In genomic region chr9:44237128-44237527, GRCm38 (mm10) we compare ENCODE assay signal across 23 mouse cellular contexts. TPM values are rescaled to one million over a fixed set of nuclear protein-coding genes. Genes with fewer than 3 reads are reported as not detected.
A peak's percentile ranks its signal among the peaks of the same experiment; 100 is the strongest.
DNase-seq lines count a peak whose midpoint lies in the region; ATAC-seq and TF ChIP-seq lines count a peak whose summit lies in the region.
"Had no signal": no experiment of that assay in that cellular context is flagged by ENCODE, and none has a peak within 500 bp of the region (broad histone marks: within the 10 kb centered on the region; RNA-seq: fewer than 3 reads in every experiment).

No protein-coding gene starts in this region.

- no peaks in the 10 kb centered on the region for H3K27me3 ChIP-seq in heart, embryonic 16.5 days (ENCODE audit: control insufficient read depth, insufficient read depth, low read length)
- H3K27me3 ChIP-seq in thymus, adult 2 months (ENCODE audit: control insufficient read depth, insufficient read depth, low read length), result no peaks in the 10 kb centered on the region
- no peaks in the 10 kb centered on the region for H3K27me3 ChIP-seq in kidney, postnatal 0 days (ENCODE audit: insufficient read depth, low read length)
- H3K27me3 ChIP-seq: limb, embryonic 15.5 days had no signal

- DNase-seq in heart, adult 18-20 months, result no peak
- peak; percentile 39 for DNase-seq in thymus, adult 2 months
- no peak for DNase-seq in thymus, postnatal 10 days (ENCODE audit: low spot score in 2 of 2)
- DNase-seq in kidney, postnatal 0 days (ENCODE audit: low spot score), result no peak
- DNase-seq in thymus, postnatal 4 days, result peak; percentile 51
- DNase-seq in ovary, postnatal 36 days (ENCODE audit: low spot score), result no peak
- no peak for DNase-seq in cerebellum, adult 18-20 months
- DNase-seq: cerebellum, postnatal 36 days; lung, adult 18-20 months; lung, postnatal 36 days; right cerebral cortex, postnatal 25 days had no signal

- H3K9me3 ChIP-seq in heart, embryonic 16.5 days (replicated peaks; ENCODE audit: control insufficient read depth, low read length), result no peaks in the 10 kb centered on the region
- H3K9me3 ChIP-seq in kidney, postnatal 0 days (replicated peaks; ENCODE audit: low read length), result no peaks in the 10 kb centered on the region
- H3K9me3 ChIP-seq: heart, embryonic 13.5 days; limb, embryonic 15.5 days had no signal

- peaks cover 12% of the 10 kb centered on the region for H3K4me1 ChIP-seq in heart, embryonic 16.5 days (ENCODE audit: control insufficient read depth, insufficient read depth, low read length)
- peaks cover 54% of the 10 kb centered on the region for H3K4me1 ChIP-seq in thymus, adult 2 months (replicated peaks; ENCODE audit: control insufficient read depth, insufficient read depth, low read length)
- H3K4me1 ChIP-seq in kidney, postnatal 0 days (replicated peaks; ENCODE audit: insufficient read depth, low read length), result no peaks in the 10 kb centered on the region

- ATAC-seq in heart, embryonic 16.5 days (replicated peaks; ENCODE audit: extremely low read depth, insufficient read depth, low FRiP score), result no peak
- no peak for ATAC-seq in kidney, postnatal 0 days (replicated peaks; ENCODE audit: low FRiP score, low read depth)
- ATAC-seq: forebrain, embryonic 16.5 days had no signal

- no peak overlapping the region for H3K4me2 ChIP-seq in heart, embryonic 16.5 days (ENCODE audit: low read depth, low read length)
- H3K4me2 ChIP-seq in kidney, postnatal 0 days (ENCODE audit: low read length), result no peak overlapping the region
- H3K4me2 ChIP-seq: heart, embryonic 13.5 days; limb, embryonic 15.5 days had no signal

- no peak overlapping the region for H3K4me3 ChIP-seq in heart, embryonic 16.5 days (ENCODE audit: low read length)
- no peak overlapping the region for H3K4me3 ChIP-seq in thymus, adult 2 months (ENCODE audit: control insufficient read depth, insufficient read depth, low read length)
- no peak overlapping the region for H3K4me3 ChIP-seq in kidney, postnatal 0 days (replicated peaks; ENCODE audit: low read depth, low read length)
- H3K4me3 ChIP-seq: erythroblast, embryonic 14.5 days; heart, embryonic 13.5 days; limb, embryonic 15.5 days had no signal

- H3K27ac ChIP-seq in heart, embryonic 16.5 days (ENCODE audit: low read length), result peak overlapping the region; percentile 73; the same call in 1 of the 2 replicates
- peak overlapping the region; percentile 99 for H3K27ac ChIP-seq in thymus, adult 2 months (ENCODE audit: control insufficient read depth, insufficient read depth, low read length)
- H3K27ac ChIP-seq in kidney, postnatal 0 days, result peak overlapping the region; percentile 71
- H3K27ac ChIP-seq: heart, embryonic 13.5 days; limb, embryonic 15.5 days had no signal

- no peak for TF ChIP-seq POLR2A in thymus, adult 2 months (IDR thresholded peaks at IDR 0.05; ENCODE audit: control insufficient read depth, extremely low read depth, insufficient read depth, low read length, poor library complexity)

- 61% methylated on average over 4 of the region's 4 CpGs for WGBS in heart, embryonic 16.5 days
- 53% methylated on average over 4 of the region's 4 CpGs for WGBS in thymus, adult 2 months
- WGBS in kidney, postnatal 0 days, result 38% methylated on average over 4 of the region's 4 CpGs

- TF ChIP-seq CTCF in thymus, adult 2 months (IDR thresholded peaks at IDR 0.05; ENCODE audit: borderline replicate concordance, control insufficient read depth, extremely low read depth, insufficient read depth, low read length, poor library complexity), result no peak
- TF ChIP-seq CTCF in kidney, postnatal 0 days (IDR thresholded peaks at IDR 0.05; ENCODE audit: low read depth), result no peak

- no peaks in the 10 kb centered on the region for H3K36me3 ChIP-seq in heart, embryonic 16.5 days (ENCODE audit: control insufficient read depth, insufficient read depth)
- no peaks in the 10 kb centered on the region for H3K36me3 ChIP-seq in thymus, adult 2 months (ENCODE audit: control insufficient read depth, insufficient read depth, low read length)
- H3K36me3 ChIP-seq in kidney, postnatal 0 days (ENCODE audit: insufficient read depth, low read length), result no peaks in the 10 kb centered on the region
- H3K36me3 ChIP-seq: heart, embryonic 13.5 days; limb, embryonic 15.5 days had no signal

- 0 out of 2 replicates have a peak overlapping the region, but pooled peaks have one; percentile 21 for H3K9ac ChIP-seq in heart, embryonic 16.5 days (ENCODE audit: low read length)
- H3K9ac ChIP-seq in kidney, postnatal 0 days (ENCODE audit: low read depth, low read length), result no peak overlapping the region
- H3K9ac ChIP-seq: limb, embryonic 15.5 days had no signal

RNA-seq across cellular contexts. Expression of gene Cbl, which starts 3.3 kb away (rescaled TPM):
- polyA plus RNA-seq in heart, embryonic 16.5 days (2015; fragmentation: Nextera tagmentation; extraction: Ambion mirVana), result 12.6 and 13.0 TPM in 2 replicates
- 10 to 100 TPM; 18.0 to 18.5 TPM for total RNA-seq in heart, adult 18-20 months (2021)
- 132 and 194 TPM in 2 replicates for polyA plus RNA-seq in thymus, adult 2 months (2012; rRNA removed)
- polyA plus RNA-seq in kidney, postnatal 0 days (2015; fragmentation: Nextera tagmentation; extraction: Ambion mirVana), result 9.9 and 10.4 TPM in 2 replicates

RNA-seq across cellular contexts. Expression of gene Ccdc153, which starts 3.3 kb away (rescaled TPM):
- polyA plus RNA-seq in heart, embryonic 16.5 days (2015; fragmentation: Nextera tagmentation; extraction: Ambion mirVana), result 0.88 and 2.5 TPM in 2 replicates
- 1 to 10 TPM in 1 of 2 experiments, not detected in 1; 1.7 TPM for total RNA-seq in heart, adult 18-20 months (2021)
- 6.1 and 13.0 TPM in 2 replicates for polyA plus RNA-seq in thymus, adult 2 months (2012; rRNA removed)
- polyA plus RNA-seq in kidney, postnatal 0 days (2015; fragmentation: Nextera tagmentation; extraction: Ambion mirVana), result not detected in 2 replicates
- total RNA-seq: ES-E14; gastrocnemius, adult 18-20 months; granulocyte monocyte progenitor cell, adult 5-6 weeks; monocyte, adult 5-6 weeks had no signal
- polyA plus RNA-seq: erythroblast, embryonic 14.5 days; forebrain, embryonic 16.5 days; heart, embryonic 13.5 days; hindbrain, embryonic 11.5 days; intestine, embryonic 14.5 days; limb, embryonic 15.5 days; neural tube, embryonic 14.5 days had no signal

RNA-seq across cellular contexts. Expression of gene Pdzd3, which starts 14.1 kb away (rescaled TPM):
- polyA plus RNA-seq in heart, embryonic 16.5 days (2015; fragmentation: Nextera tagmentation; extraction: Ambion mirVana), result 0.06 and 0.07 TPM in 2 replicates
- total RNA-seq in heart, adult 18-20 months (2021), result 1 to 10 TPM; 4.6 to 5.4 TPM
- 0.55 and 0.59 TPM in 2 replicates for polyA plus RNA-seq in thymus, adult 2 months (2012; rRNA removed)
- polyA plus RNA-seq in kidney, postnatal 0 days (2015; fragmentation: Nextera tagmentation; extraction: Ambion mirVana), result 16.0 and 16.7 TPM in 2 replicates
- total RNA-seq: granulocyte monocyte progenitor cell, adult 5-6 weeks; monocyte, adult 5-6 weeks had no signal
- polyA plus RNA-seq: erythroblast, embryonic 14.5 days; hindbrain, embryonic 11.5 days had no signal

RNA-seq across cellular contexts. Expression of gene Nlrx1, which starts 31.3 kb away (rescaled TPM):
- 7.3 and 7.9 TPM in 2 replicates for polyA plus RNA-seq in heart, embryonic 16.5 days (2015; fragmentation: Nextera tagmentation; extraction: Ambion mirVana)
- 10 to 100 TPM; 21.7 to 25.6 TPM for total RNA-seq in heart, adult 18-20 months (2021)
- 13.4 and 16.2 TPM in 2 replicates for polyA plus RNA-seq in thymus, adult 2 months (2012; rRNA removed)
- polyA plus RNA-seq in kidney, postnatal 0 days (2015; fragmentation: Nextera tagmentation; extraction: Ambion mirVana), result 6.8 and 7.2 TPM in 2 replicates

RNA-seq across cellular contexts. Expression of gene Abcg4, which starts 51.3 kb away (rescaled TPM):
- 1.9 and 2.5 TPM in 2 replicates for polyA plus RNA-seq in heart, embryonic 16.5 days (2015; fragmentation: Nextera tagmentation; extraction: Ambion mirVana)
- total RNA-seq in heart, adult 18-20 months (2021), result under 1 TPM; 0.30 to 0.85 TPM
- 1.2 and 2.7 TPM in 2 replicates for polyA plus RNA-seq in thymus, adult 2 months (2012; rRNA removed)
- 1.0 and 1.6 TPM in 2 replicates for polyA plus RNA-seq in kidney, postnatal 0 days (2015; fragmentation: Nextera tagmentation; extraction: Ambion mirVana)
- total RNA-seq: monocyte, adult 5-6 weeks had no signal

Comparison
In these comparisons a context has a peak if more than half of its experiments do, and no peak if none do; other contexts are left out.
1. DNase-seq: peak in thymus, adult 2 months (single experiment) and thymus, postnatal 4 days (single experiment); none in heart, adult 18-20 months (0 of 2), thymus, postnatal 10 days (0 of 2), kidney, postnatal 0 days (single experiment), ovary, postnatal 36 days (single experiment) and cerebellum, adult 18-20 months (0 of 2).
2. RNA of gene Pdzd3, which starts 14.1 kb away (polyA plus RNA-seq): 16.0 to 16.7 TPM in kidney, postnatal 0 days; 0.55 to 0.59 TPM in thymus, adult 2 months and 0.06 to 0.07 TPM in heart, embryonic 16.5 days; every median in the first group is over 10 times any median in the second.
3. Peak in every context shown above with its lines, with median percentiles within 50 percentile points of each other: H3K27ac ChIP-seq.